Mouse (Mus musculus): ENCODE results near the gene Rapgef2.

DNA sequence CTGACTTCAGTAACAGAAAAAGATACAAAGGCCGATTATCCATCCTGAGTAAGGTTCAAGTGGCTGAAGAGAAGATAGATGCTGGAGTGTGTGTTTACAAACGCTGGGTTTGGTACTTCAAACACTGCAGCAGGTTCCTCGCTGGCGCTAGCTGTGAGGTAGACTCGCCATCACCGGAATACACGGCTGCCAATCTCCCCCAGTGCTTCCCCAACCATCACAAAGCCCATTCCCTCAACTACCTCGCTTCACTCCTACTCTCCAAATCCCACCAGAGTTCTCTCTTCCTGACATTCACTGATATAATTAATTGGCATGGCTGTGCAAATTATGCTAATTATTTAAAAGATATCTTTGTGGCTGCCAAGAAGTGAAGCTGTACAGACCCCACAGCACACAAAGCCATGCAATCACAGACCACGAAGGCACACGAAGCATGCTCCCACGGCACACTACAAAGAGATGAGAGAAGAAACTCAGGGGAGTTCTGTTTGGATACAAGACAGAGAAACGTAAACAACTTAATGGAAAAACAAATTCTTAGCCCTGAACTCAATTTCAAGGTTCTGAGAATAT, 15.2 kb downstream of the Rapgef2 start:
- TF ChIP-seq CTCF (IDR thresholded peaks at IDR 0.05; ENCODE audit: low read depth) (no peak), EP300 (optimal IDR thresholded peaks at IDR 0.05) (no peak)

Data from stomach, postnatal 0 days (tissue).